Mouse (Mus musculus) neutrophil, adult 5-6 weeks (primary cell): ENCODE results near the gene Prune1. TPM values are rescaled to one million over a fixed set of nuclear protein-coding genes. Genes with fewer than 3 reads are reported as not detected.

Experiments used
- ATAC-seq: fragments of 151-379, 151-347 bp; 2 replicates; pipeline ENCODE4 v1.8.0; 2017; ENCODE audit warnings: mild to moderate bottlenecking, moderate TSS enrichment; ENCODE audit not compliant: insufficient number of reproducible peaks, poor library complexity, low FRiP score, severe bottlenecking; ENCODE audit errors: extremely low read depth
- total RNA-seq: library from RNA; stranded (forward); fragments of 200-1000 nt; gene quantifications from 2 replicates; pipeline ENCODE4 v1.2.3, GENCODE M21; 2017

Prune1 gene
- total RNA-seq, 1 experiment from 2014 or later, result 12.0 TPM

DNA sequence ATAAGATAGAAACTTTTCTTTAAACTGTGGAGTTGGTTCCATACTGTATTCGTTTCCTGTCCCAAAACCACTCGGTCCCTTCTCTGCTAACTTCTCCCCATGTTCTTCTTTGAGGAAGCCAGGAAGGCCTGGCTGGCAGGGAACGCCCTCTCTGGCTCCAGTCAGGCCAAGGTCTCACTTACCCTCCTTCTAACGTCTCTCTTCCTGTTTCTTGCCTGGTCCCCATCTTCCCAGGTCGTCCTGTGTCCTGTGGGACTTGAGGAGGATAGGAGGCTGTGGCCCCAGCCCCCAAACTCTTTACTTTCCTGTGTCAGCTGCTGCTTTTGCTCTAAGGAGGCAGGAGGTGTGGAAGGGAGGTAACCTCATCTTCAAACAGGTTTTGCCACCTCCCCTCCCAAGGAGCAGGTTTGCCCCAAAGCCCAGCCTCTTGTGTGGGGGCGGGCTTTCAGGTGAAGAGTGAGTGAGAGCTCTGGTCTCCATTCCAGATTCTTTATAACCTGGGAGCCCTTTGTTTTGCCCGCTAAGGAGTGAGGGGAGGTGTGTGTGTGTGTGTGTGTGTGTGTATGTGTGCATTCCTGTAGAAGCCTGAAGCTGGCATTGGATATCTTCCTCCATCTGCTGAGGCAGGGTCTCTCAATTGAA lies 31.0 kb downstream of the Prune1 start, which contains the start of gene Bnipl:
Bnipl (minus strand) TSS at position 411 of the 642 bp plus-strand sequence.
- ATAC-seq, result no peak

- ATAC-seq, result no peak
Measured at GRCm38 (mm10) chr3:95250361-95250760, 31.5 kb downstream of the Prune1 start.

DNA sequence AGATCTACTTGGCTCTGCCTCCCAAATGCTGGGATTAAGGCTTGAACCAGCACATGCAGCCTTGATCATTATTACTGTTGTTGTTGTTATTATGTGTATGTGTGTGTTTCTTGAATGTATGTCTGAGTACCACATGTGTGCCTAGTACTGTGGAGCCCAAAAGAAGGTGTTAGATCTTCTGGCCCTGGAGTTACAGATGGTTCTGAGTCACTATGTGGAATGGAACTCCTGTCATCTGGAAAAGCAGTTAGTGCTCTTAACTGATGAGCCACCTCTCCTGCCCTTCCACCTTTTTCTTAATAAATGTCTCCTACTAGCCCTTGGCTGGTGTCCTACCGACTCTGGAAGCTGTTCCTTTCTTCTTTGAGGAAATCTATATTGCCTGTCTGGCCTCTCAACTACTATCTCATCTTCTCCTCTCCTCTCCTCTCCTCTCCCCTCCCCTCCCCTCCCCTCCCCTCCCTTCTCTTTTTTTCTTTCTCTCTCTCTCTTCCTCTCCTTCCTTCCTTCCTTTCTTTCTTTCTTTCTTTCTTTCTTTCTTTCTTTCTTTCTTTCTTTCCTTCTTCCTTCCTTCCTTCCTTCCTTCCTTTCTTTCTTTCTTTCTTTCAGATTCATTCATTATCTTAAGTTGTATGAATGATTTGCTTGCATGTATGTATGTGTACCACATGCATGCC lies 34.1 kb downstream of the Prune1 start:
- ATAC-seq, result no peak

DNA sequence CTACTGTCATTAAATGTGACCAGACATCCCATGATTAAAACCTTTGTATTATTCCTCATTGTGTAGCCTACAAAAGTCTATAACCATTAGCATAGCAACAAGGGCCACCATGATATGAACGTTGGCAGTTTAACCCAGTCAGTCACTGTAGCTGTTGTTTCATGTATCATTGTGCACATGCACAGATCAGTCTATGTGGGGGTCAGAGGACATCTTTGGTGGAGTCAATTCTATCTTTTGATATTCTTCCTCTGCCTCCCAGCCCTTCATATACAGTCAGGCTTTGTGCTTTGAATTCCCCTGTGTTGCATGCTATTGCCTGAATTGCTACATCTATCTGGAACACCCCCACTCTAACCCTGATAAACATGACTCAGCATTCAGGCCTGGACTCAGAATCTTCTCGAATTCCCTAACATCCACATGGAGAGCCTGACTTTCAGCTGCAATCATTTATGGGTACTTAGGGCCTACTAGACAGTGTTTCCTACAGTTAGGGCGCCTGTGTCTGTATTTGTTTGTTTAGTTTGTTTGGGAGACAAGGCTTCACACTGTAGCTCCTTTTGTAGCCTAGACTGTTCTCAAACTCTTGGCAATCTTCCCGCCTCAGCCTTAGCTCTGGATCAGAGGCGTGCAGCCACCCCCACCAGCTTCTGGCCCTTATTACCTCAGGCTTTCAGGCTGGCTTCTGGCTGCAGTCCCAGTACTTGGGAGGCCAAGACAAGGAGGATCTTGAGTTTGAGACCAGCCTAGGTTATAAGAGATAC lies 35.2 kb downstream of the Prune1 start:
- ATAC-seq, result no peak

GRCm38 (mm10) chr3:95243086-95243485 lies 38.8 kb downstream of the Prune1 start:
- no peak for ATAC-seq

DNA sequence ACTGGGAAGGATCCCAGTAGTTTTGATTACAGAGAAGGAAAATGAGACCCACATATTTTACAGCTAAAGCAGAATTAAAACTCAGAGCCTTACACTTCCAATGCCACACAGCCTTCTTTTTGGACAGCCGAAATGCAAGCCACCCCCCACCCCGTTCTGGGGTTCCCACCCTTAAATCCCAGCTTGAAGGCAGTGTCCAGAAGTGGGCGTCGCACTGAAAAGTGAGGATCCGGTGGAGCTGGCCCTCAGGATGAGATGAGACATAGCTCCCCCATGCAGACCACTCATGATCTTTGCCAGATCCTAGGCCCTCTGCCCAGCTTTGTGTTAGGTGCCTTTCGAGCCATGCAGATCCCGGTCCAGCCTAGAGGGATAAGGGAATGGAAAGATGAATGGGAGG lies 40.4 kb downstream of the Prune1 start, which contains the start of gene Gm128:
Gm128 (minus strand) TSS at position 101 of the 400 bp plus-strand sequence.
- no peak for ATAC-seq

DNA sequence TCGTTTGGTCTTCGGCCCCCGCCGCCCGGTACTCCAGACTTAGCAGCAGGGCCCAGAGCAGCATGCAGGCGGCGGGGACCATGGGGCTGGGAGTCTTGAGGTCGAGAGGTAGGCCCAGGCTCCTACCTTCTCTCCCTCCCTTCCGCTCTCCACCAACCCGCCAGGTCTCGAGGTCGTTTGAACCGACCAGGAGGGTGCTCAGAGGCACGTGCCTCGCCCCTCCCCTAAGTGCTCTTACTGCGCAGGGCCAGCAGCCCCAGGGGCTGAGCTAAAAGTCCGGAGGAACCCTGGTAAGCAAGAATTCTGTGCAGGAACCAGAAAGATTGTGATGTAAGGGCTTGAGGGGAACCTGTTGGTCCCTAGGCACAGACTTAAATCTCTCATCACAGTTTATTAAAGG lies 41.0 kb downstream of the Prune1 start:
- no peak for ATAC-seq

DNA sequence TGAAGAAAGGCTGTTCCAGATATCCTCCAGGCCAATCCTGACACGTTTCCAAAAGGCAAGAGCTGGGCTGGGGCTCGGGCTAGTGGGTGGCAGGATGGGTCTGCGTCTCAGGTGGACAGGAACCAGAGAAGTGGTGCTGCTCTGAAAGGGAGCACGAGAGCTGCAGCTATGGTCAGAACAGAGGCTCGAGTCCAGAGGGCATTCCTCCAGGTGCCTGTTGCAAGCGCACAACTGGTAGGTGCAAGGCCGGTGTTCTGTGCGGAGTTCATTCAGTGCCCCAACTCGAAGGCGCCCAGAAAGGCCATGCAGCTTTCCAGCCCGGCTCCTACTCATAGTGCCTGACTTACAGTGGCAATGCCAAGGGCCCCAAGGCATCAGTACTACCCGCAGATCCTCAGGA lies 41.9 kb downstream of the Prune1 start:
- peak; percentile 6; the same call in 1 of the 2 replicates for ATAC-seq

GRCm38 (mm10) chr3:95239022-95239421 lies 42.9 kb downstream of the Prune1 start:
- no peak for ATAC-seq

DNA sequence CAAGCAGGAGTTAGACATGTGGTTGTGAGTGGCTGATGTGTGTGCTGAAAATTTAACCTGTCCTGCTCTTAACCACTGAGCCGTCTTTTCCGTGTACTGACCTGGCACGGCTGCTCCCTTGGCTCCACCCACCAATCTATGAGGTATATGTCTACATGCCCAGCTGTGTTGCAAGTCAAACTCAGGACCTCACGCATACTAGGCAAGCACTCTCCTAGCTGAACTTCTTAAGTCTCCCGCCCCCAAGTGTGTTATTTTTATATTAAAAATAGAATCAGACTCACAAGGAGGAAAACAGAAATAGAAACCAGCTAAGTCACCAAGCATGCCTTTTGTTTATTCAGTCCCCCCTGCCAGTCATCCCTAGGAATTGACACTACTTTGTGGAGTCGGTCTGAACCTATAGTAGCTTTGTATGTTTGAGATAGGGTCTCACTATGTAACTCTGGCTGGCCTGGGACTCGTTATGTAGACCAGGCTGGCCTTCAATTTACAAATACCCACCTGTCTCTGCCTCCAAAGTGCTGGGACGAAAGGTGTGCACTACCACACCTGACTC lies 44.3 kb downstream of the Prune1 start:
- ATAC-seq, result no peak

DNA sequence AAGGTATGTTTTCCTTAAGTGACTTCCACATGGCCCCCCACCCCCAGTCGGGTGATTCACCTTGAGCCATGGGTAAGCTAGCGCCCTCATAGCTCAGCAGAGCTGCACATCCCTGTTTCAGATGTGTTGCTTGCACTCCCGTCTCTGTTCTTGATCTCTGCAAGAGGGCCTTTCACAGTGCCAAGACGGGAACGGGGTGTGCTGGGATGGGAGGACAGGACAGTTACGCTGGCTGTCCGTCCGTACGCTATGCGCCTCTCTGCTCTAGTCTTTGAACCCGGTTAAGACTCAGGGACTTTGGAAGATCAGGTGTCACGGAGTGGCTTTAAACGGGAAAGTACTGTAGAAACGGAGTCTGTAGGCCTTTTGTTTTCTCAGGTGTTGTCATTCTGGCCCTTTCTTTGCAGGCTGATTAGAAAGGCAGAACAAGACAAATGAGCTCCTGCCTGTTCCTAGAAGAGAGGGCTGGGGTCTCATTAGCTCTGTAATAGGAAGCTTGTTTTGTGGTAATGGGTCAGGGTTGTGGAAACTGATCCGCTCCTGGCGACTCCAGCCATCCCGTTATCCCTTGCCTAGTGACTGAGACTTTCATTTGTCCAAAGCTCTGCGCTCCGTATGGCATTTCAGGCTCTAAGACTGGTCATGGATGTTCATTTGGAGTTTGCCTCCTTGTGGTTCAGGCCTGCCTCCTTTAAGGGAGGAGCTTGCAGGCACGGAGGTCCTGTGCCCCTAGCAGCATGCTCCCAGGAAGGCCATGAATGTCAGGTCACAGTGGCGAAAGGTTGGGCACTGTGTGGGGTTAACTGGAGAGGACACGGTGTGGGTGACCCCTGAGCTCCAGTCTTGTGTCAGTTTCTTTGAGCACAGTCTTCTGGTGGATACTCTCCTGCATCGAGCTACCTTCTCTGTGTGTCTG lies 46.2 kb downstream of the Prune1 start:
- no peak for ATAC-seq

GRCm38 (mm10) chr3:95233303-95233980 lies 48.4 kb downstream of the Prune1 start:
- ATAC-seq, result no peak

DNA sequence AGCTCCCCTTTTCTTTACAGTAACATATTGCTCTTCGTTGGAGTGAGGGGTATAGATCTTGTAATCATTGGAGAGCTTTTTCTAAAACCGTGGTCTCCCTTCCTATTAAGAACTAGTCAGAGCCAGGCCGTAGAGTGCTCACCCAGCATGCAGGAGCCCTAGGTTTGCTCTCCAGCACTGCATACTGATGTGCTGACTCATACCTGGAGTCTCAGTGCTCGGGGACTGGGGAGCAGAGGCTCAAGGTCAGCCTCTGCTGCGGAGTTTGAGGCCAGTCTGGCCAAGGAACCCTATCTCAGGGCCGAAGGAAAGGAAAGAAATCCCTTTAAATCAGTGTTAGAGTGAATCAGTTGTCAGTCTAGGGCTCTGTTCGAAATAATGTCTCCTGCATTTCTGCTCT lies 49.1 kb downstream of the Prune1 start:
- no peak for ATAC-seq

GRCm38 (mm10) chr3:95231298-95232221 lies 50.3 kb downstream of the Prune1 start, which contains the start of gene Mllt11:
Gene Mllt11 (minus strand): TSS chr3:95232171.
- ATAC-seq, result peak; percentile 21; the same call in 1 of the 2 replicates

- no peak for ATAC-seq
Measured at GRCm38 (mm10) chr3:95230495-95231297, 51.2 kb downstream of the Prune1 start.

GRCm38 (mm10) chr3:95229781-95230494 lies 51.9 kb downstream of the Prune1 start:
- no peak for ATAC-seq
